Mouse (Mus musculus) C2C12 (cell line): ENCODE results near the gene Dnmt3l. TPM values are rescaled to one million over a fixed set of nuclear protein-coding genes. Genes with fewer than 3 reads are reported as not detected.

Source experiments
- H3K27me3 ChIP-seq: one replicate; pipeline ENCODE4 v1.6.1; 2011; ENCODE audit not compliant: control insufficient read depth, insufficient read depth, insufficient read length
- H3K36me3 ChIP-seq: one replicate; pipeline ENCODE4 v1.6.1; 2011; ENCODE audit not compliant: control insufficient read depth, insufficient read depth
- H3K4me3 ChIP-seq: one replicate; pipeline ENCODE4 v1.5.1; 2011; ENCODE audit warnings: mild to moderate bottlenecking, control low read depth; ENCODE audit not compliant: poor library complexity, insufficient read depth, severe bottlenecking
- H3K79me2 ChIP-seq: one replicate; pipeline ENCODE4 v1.6.1; 2011; ENCODE audit not compliant: control insufficient read depth, insufficient read depth
- H3K79me3 ChIP-seq: one replicate; pipeline ENCODE4 v1.6.1; 2011; ENCODE audit warnings: low read depth, control low read depth
- H3ac ChIP-seq: one replicate; pipeline ENCODE3; 2011; ENCODE audit warnings: low read depth; ENCODE audit not compliant: control insufficient read depth, insufficient read length
- CEBPB ChIP-seq: IDR thresholded peaks from one replicate; pipeline ENCODE4 v1.6.1; 2011; ENCODE audit warnings: low read depth, mild to moderate bottlenecking, control low read depth, moderate library complexity
- CTCF ChIP-seq: IDR thresholded peaks from one replicate; pipeline ENCODE4 v1.5.1; 2011; ENCODE audit not compliant: control insufficient read depth, insufficient read depth, insufficient read length
- FOSL1 ChIP-seq: IDR thresholded peaks from one replicate; pipeline ENCODE4 v1.8.0; 2011; ENCODE audit warnings: mild to moderate bottlenecking, low read length; ENCODE audit not compliant: poor library complexity, insufficient read depth, severe bottlenecking
- MAX ChIP-seq: IDR thresholded peaks from one replicate; pipeline ENCODE4 v1.6.1; 2011; ENCODE audit warnings: mild to moderate bottlenecking, control low read depth
- MYOD1 ChIP-seq: IDR thresholded peaks from one replicate; pipeline ENCODE4 v1.6.1; 2011; ENCODE audit warnings: low read depth; ENCODE audit not compliant: control insufficient read depth, insufficient read length
- MYOG ChIP-seq: IDR thresholded peaks from one replicate; pipeline ENCODE4 v1.6.1; 2011; ENCODE audit not compliant: control insufficient read depth, insufficient read length; ENCODE audit errors: extremely low read depth
- USF1 ChIP-seq: IDR thresholded peaks from one replicate; pipeline ENCODE4 v1.6.1; 2011; ENCODE audit warnings: low read depth, mild to moderate bottlenecking, control low read depth, moderate library complexity
- polyA plus RNA-seq: library from polyadenylated mRNA; unstranded; fragments of >200 nt; fragmentation: generic; extraction: Trizol; gene quantifications from one replicate; pipeline ENCODE4 v1.2.1, GENCODE M21; 2012; ENCODE audit warnings: missing spikeins

The Dnmt3l gene
- polyA plus RNA-seq, 1 experiment = not detected

DNA sequence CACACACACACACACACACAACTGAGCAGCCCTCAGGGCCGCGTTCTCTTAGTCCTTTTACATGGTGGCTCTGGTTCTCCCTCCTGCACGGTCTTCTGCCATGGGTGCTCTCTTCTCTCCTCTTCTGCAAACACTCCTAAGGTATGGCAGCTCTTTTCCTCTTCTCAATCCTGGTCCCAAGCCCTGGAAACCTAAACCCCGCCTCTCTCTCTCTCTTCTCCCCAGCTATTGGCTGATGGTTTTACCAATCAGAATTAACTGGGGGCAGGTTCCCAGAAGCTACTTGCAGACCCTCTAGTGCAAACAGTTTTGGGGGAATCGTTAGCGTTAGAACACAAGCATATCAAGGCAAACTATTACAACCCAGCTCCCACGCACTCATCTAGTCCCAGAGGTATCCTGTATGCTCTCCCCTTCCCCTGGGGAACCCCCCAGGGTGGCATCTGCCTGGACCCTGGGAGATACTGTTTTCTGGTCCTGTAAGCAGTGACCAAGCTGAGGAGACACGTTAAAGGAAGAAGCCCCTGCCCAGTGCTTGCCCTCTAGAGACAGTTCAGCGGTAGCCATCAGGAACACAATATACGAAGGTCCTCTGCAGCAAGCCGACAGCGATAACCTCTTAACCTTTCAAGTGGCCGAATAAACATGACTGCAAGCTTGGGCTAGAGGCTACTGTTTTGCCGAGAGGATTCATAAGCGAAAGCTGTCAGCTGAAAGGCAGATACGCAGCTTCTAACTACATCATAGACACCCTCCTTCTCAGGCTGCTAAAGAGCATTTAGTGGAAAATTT is 59.4 kb downstream of the Dnmt3l start:
- no peak for TF ChIP-seq CEBPB
- no peak for TF ChIP-seq CTCF
- no peak for TF ChIP-seq USF1
- TF ChIP-seq MYOG = no peak
- no peak for TF ChIP-seq FOSL1
- no peak for TF ChIP-seq MAX
- TF ChIP-seq MYOD1 = no peak
- H3K79me2 ChIP-seq = no peaks in the 10 kb centered on the region
- no peak overlapping the region for H3ac ChIP-seq
- H3K4me3 ChIP-seq = no peak overlapping the region
- H3K36me3 ChIP-seq = no peaks in the 10 kb centered on the region
- H3K27me3 ChIP-seq = peaks cover 30% of the 10 kb centered on the region
- H3K79me3 ChIP-seq = no peaks in the 10 kb centered on the region

DNA sequence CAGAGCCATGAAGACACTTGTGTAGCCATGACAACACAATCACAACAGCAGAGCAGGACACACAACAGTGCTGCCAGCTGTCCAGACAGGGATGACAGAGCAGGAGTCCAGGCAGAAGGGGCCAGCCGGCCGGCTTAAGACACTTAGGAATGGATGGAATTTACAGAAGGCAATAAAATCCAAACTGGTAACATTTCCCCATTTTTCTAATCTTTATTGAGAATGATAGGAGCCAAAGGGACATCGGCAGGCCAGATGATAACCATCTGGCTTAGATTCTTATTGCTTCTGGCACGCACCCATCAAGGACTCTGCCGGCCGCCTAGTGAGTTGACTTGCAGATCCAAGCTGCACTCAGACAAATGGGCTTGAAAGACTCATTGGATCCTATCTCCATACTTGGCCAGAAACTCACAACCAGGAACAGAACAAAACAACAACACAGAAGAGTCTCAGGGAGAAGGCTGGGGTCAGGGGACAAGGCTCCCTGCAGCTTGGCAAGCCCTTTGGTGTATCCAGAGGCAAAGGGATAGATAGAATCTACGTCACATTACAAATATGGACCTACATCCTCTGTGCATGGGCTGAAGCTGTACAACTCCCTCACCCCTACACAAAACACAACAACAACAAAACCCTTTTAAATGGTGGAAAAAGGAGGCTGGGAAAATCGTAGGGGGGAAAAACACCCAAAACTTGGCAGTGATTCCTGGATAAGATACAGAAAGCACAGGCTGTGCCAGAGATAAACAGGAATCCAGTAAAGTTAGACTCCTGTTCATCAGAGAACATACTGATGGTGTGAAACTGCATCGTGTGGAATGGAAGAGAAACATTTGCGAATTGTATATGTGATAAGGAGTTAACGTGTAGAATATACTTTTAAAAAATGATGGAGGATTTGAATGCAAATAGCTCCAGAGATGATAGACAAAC is 63.1 kb downstream of the Dnmt3l start:
- no peaks in the 10 kb centered on the region for H3K36me3 ChIP-seq
- H3K79me3 ChIP-seq = no peaks in the 10 kb centered on the region
- TF ChIP-seq FOSL1 (no peak), MAX (no peak), USF1 (no peak), CTCF (no peak), MYOG (no peak), CEBPB (no peak), MYOD1 (no peak)
- peaks cover 30% of the 10 kb centered on the region for H3K27me3 ChIP-seq
- no peaks in the 10 kb centered on the region for H3K79me2 ChIP-seq
- H3ac ChIP-seq = no peak overlapping the region
- no peak overlapping the region for H3K4me3 ChIP-seq

- Histone ChIP-seq H3K79me2 (no peaks in the 10 kb centered on the region), H3K79me3 (no peaks in the 10 kb centered on the region), H3ac (no peak overlapping the region), H3K4me3 (no peak overlapping the region), H3K27me3 (peaks cover 30% of the 10 kb centered on the region), H3K36me3 (no peaks in the 10 kb centered on the region)
- TF ChIP-seq CEBPB = no peak
- no peak for TF ChIP-seq FOSL1
- no peak for TF ChIP-seq MYOD1
- no peak for TF ChIP-seq CTCF
- no peak for TF ChIP-seq USF1
- TF ChIP-seq MAX = no peak
- TF ChIP-seq MYOG = no peak
These were observed 63.8 kb downstream of the Dnmt3l start for GRCm38 (mm10) chr10:78105548-78105947.

Other genes with a start within 250 kb of the Dnmt3l start
- gene Gm9639, start 246.9 kb upstream of the Dnmt3l start, polyA plus RNA-seq = not detected
- not detected for gene Gm19668, start 242.8 kb upstream of the Dnmt3l start, polyA plus RNA-seq
- gene Gm9507, start 230.1 kb upstream of the Dnmt3l start, polyA plus RNA-seq = not detected
- not detected for gene Gm2696, start 227.3 kb upstream of the Dnmt3l start, polyA plus RNA-seq
- not detected for gene Krtap10-4, start 214.9 kb upstream of the Dnmt3l start, polyA plus RNA-seq
- not detected for gene Krtap10-10, start 206.0 kb upstream of the Dnmt3l start, polyA plus RNA-seq
- not detected for gene Gm36176, start 195.1 kb upstream of the Dnmt3l start, polyA plus RNA-seq
- gene Gm10318, start 189.1 kb upstream of the Dnmt3l start, polyA plus RNA-seq = not detected
- gene Gm3285, start 180.0 kb upstream of the Dnmt3l start, polyA plus RNA-seq = not detected
- gene Lrrc3, start 139.4 kb upstream of the Dnmt3l start, polyA plus RNA-seq = 0.01 TPM
- gene Trpm2, start 71.4 kb upstream of the Dnmt3l start, polyA plus RNA-seq = 0.02 TPM
- gene 1810043G02Rik, start 63.4 kb upstream of the Dnmt3l start, polyA plus RNA-seq = 14.6 TPM
- 45.2 TPM for gene Pfkl, start 31.9 kb upstream of the Dnmt3l start, polyA plus RNA-seq
- not detected for gene Aire, start 1.7 kb downstream of the Dnmt3l start, polyA plus RNA-seq
- gene Icosl, start 27.4 kb downstream of the Dnmt3l start, polyA plus RNA-seq = 0.06 TPM
- 38.0 TPM for gene D10Jhu81e, start 127.8 kb downstream of the Dnmt3l start, polyA plus RNA-seq
- gene Pwp2, start 143.2 kb downstream of the Dnmt3l start, polyA plus RNA-seq = 32.4 TPM
- 18.2 TPM for gene Trappc10, start 202.7 kb downstream of the Dnmt3l start, polyA plus RNA-seq